Mouse (Mus musculus) lung, embryonic 16.5 days (tissue): ENCODE measurements at regions not wholly inside any gene's neighbourhood (a gene's known extent, or its start where the extent isn't known, plus 50 kb on each side); places are given as distances from the start of the nearest gene placed in this dataset.

Experiments
- ATAC-seq: fragments of 200-750 bp; cut with Nextera tagmentation; 2 replicates; pipeline ENCODE4 v1.8.0; 2017; ENCODE audit warnings: low read depth, mild to moderate bottlenecking, moderate library complexity
- H3K27ac ChIP-seq: fragments of 300-500 bp; sonication (generic); 2 replicates; pipeline ENCODE4 v1.5.1; 2014; ENCODE audit warnings: mild to moderate bottlenecking, control low read depth, low read length
- H3K27me3 ChIP-seq: fragments of 300-500 bp; sonication (generic); 2 replicates; pipeline ENCODE4 v1.6.1; 2014; ENCODE audit warnings: low read depth, low read length, mixed read lengths; ENCODE audit not compliant: control insufficient read depth, insufficient read depth
- H3K36me3 ChIP-seq: fragments of 300-500 bp; sonication (generic); 2 replicates; pipeline ENCODE4 v1.6.1; 2014; ENCODE audit warnings: low read length; ENCODE audit not compliant: control insufficient read depth, insufficient read depth
- H3K4me1 ChIP-seq: fragments of 300-500 bp; sonication (generic); replicated peaks from 2 replicates; pipeline ENCODE4 v1.6.1; 2014; ENCODE audit warnings: low read length, mixed read lengths; ENCODE audit not compliant: control insufficient read depth, insufficient read depth
- H3K4me2 ChIP-seq: fragments of 300-500 bp; sonication (generic); 2 replicates; pipeline ENCODE4 v1.6.1; 2014; ENCODE audit warnings: low read depth, low read length, control low read depth
- H3K4me3 ChIP-seq: fragments of 300-500 bp; sonication (generic); 2 replicates; pipeline ENCODE4 v1.5.1; 2014; ENCODE audit warnings: mild to moderate bottlenecking, low read length, control low read depth
- H3K9ac ChIP-seq: fragments of 300-500 bp; sonication (generic); 2 replicates; pipeline ENCODE4 v1.6.1; 2014; ENCODE audit warnings: low read length, control low read depth
- H3K9me3 ChIP-seq: fragments of 300-500 bp; sonication (generic); 2 replicates; pipeline ENCODE4 v1.6.1; 2016; ENCODE audit warnings: low read length; ENCODE audit not compliant: control insufficient read depth
- WGBS: fragments of 180-500 bp; shearing (Covaris S2); extraction: QIAGEN DNeasy Blood & Tissue Kit; methylation state at CpG from one replicate; pipeline ENCODE4 v1.1.7; 2014; 5-methylcytosine and 5-hydroxymethylcytosine counted together

GRCm38 (mm10) chr6:107629376-107629775, 99.8 kb downstream of the Lrrn1 start:
- Histone ChIP-seq H3K36me3 (no peaks in the 10 kb centered on the region), H3K4me1 (no peaks in the 10 kb centered on the region), H3K27ac (no peak overlapping the region), H3K9me3 (no peaks in the 10 kb centered on the region), H3K4me2 (no peak overlapping the region), H3K9ac (no peak overlapping the region), H3K4me3 (no peak overlapping the region), H3K27me3 (no peaks in the 10 kb centered on the region)
- WGBS = 86% methylated on average over 1 of the region's 1 CpGs
- no peak for ATAC-seq

DNA sequence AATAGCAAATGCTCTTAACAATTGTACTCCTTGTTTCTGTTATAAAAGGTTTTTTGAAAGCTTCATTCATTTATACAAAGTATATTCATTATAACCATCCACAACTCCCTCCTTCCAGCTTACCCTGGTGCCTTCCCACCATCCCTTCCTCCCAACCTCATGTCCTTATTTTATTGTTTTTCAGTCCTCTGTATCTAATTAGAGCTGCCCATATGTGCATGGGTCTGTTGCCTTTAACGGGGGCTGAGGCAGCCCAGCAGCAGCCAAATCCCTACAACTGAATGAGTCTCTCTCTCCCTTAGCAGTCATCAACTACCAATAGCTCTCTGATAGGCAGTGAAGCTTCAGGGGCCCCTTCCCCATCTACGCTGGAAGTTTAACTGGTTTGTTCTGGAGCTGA, 116.2 kb downstream of the Lrrn1 start:
- Histone ChIP-seq H3K27ac (no peak overlapping the region), H3K4me3 (no peak overlapping the region), H3K36me3 (no peaks in the 10 kb centered on the region), H3K9me3 (no peaks in the 10 kb centered on the region), H3K9ac (no peak overlapping the region), H3K27me3 (no peaks in the 10 kb centered on the region), H3K4me2 (no peak overlapping the region), H3K4me1 (no peaks in the 10 kb centered on the region)
- WGBS = 82% methylated on average over 2 of the region's 2 CpGs
- ATAC-seq = no peak

- no peak overlapping the region for H3K4me2 ChIP-seq
- H3K9ac ChIP-seq = no peak overlapping the region
- H3K27ac ChIP-seq = no peak overlapping the region
- H3K36me3 ChIP-seq = no peaks in the 10 kb centered on the region
- no peaks in the 10 kb centered on the region for H3K9me3 ChIP-seq
- no peak overlapping the region for H3K4me3 ChIP-seq
- ATAC-seq = no peak
- H3K27me3 ChIP-seq = no peaks in the 10 kb centered on the region
- no peaks in the 10 kb centered on the region for H3K4me1 ChIP-seq
Measured at GRCm38 (mm10) chr6:107653840-107654523, 124.4 kb downstream of the Lrrn1 start.

GRCm38 (mm10) chr6:107657805-107658204, 128.2 kb downstream of the Lrrn1 start:
- Histone ChIP-seq H3K27ac (no peak overlapping the region), H3K9me3 (no peaks in the 10 kb centered on the region)

DNA sequence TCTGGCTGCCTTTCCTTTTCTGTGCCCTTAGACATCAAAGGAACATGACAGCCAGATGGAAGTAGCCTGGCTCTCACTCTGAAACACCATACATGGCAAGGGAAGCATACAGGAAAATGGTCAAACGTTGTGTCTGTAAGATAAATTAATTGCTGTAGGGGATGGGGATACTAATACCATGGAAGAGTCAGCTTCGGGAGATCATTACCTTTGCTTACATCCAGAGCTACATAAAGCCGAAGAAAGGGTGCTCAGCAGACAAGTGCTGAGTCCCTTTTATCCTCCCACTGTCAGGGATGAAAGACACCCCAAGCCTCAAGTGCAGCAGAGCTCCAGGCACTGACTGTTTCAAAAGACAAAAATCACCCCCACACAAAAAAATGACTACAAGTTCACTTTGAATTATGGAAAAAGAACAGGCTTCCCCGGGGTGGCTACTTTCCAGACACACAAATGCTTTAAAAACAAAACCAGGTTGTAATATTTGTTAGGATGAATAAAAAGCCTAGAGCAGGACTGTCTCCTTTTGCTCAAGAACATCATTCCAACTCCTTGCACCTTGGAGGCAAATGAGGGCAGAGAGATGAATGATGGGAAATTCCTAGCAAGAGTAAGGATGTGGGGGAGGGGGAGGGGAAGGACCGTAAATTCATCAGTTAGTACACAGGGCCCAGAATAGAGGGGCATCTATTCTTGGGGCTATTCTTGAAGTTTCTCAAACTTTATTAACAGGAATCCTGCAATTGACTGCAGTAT, 131.6 kb downstream of the Lrrn1 start:
- Histone ChIP-seq H3K27ac (no peak overlapping the region), H3K4me3 (no peak overlapping the region), H3K9ac (no peak overlapping the region), H3K27me3 (no peaks in the 10 kb centered on the region), H3K4me2 (no peak overlapping the region), H3K9me3 (no peaks in the 10 kb centered on the region), H3K36me3 (no peaks in the 10 kb centered on the region), H3K4me1 (no peaks in the 10 kb centered on the region)
- no peak for ATAC-seq
- WGBS = 50% methylated on average over 5 of the region's 5 CpGs

More at GRCm38 (mm10) chr6:107657805-107658204, 128.2 kb downstream of the Lrrn1 start:
- Histone ChIP-seq H3K4me2 (no peak overlapping the region), H3K4me1 (no peaks in the 10 kb centered on the region), H3K4me3 (no peak overlapping the region), H3K36me3 (no peaks in the 10 kb centered on the region), H3K27me3 (no peaks in the 10 kb centered on the region), H3K9ac (no peak overlapping the region)
- ATAC-seq = no peak
- 82% methylated on average over 2 of the region's 2 CpGs for whole genome bisulfite sequencing

- Histone ChIP-seq H3K9me3 (no peaks in the 10 kb centered on the region), H3K36me3 (no peaks in the 10 kb centered on the region), H3K27ac (no peak overlapping the region), H3K27me3 (no peaks in the 10 kb centered on the region), H3K4me1 (no peaks in the 10 kb centered on the region), H3K4me2 (no peak overlapping the region), H3K4me3 (no peak overlapping the region), H3K9ac (no peak overlapping the region)
- 76% methylated on average over 4 of the region's 4 CpGs for WGBS
- no peak for ATAC-seq
Measured at GRCm38 (mm10) chr6:107699298-107699697, 169.7 kb downstream of the Lrrn1 start.

GRCm38 (mm10) chr6:107708185-107708584, 178.6 kb downstream of the Lrrn1 start:
- Histone ChIP-seq H3K4me3 (no peak overlapping the region), H3K9me3 (no peaks in the 10 kb centered on the region), H3K9ac (no peak overlapping the region), H3K4me2 (no peak overlapping the region), H3K4me1 (no peaks in the 10 kb centered on the region), H3K27me3 (no peaks in the 10 kb centered on the region), H3K27ac (no peak overlapping the region), H3K36me3 (no peaks in the 10 kb centered on the region)
- WGBS = 63% methylated on average over 2 of the region's 2 CpGs
- ATAC-seq = no peak

DNA sequence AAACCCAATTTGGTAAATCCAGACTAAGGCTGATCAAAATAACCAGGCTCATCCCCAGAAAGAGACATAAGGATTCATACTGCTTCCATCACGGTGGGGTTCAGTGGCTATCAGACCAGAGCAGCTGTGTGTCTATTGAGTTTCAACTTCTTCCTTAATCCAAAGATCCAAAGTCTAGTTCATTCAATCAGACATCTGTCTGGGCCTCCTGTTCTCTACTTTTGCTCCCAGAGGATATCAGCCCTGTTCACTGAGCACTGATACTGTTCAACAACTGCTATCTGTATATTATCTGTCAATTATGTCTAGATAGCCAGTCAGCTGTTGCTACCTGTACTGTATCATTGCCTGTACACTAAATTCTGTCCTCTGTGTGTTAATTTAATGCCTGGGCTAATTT, 179.0 kb downstream of the Lrrn1 start:
- Histone ChIP-seq H3K9ac (no peak overlapping the region), H3K4me3 (no peak overlapping the region), H3K27me3 (no peaks in the 10 kb centered on the region), H3K9me3 (no peaks in the 10 kb centered on the region), H3K27ac (no peak overlapping the region), H3K4me2 (no peak overlapping the region), H3K4me1 (no peaks in the 10 kb centered on the region), H3K36me3 (no peaks in the 10 kb centered on the region)
- WGBS = 97% methylated on average over 1 of the region's 1 CpGs
- no peak for ATAC-seq

DNA sequence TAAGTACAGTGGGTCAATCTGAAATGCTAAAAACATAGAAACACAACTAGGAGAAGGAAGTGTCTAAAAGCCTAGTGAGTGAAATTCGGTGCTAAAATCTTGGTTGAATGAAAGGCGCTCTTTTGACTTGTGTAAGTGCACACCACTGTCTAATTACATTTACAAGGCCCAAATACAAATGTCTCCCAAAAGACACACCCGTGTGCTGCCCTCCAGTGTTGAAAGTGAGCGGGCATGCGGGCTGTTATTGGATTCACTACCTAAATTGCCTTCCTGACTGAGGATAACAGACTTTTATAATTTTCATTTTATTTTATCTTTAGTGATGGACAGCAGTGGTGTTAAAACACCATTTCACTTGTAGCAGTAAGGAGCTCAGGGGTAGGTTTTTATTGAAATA, 180.8 kb downstream of the Lrrn1 start:
- no peak overlapping the region for H3K4me3 ChIP-seq
- no peaks in the 10 kb centered on the region for H3K9me3 ChIP-seq
- H3K27ac ChIP-seq = no peak overlapping the region
- WGBS = 82% methylated on average over 5 of the region's 5 CpGs
- H3K27me3 ChIP-seq = no peaks in the 10 kb centered on the region
- H3K36me3 ChIP-seq = no peaks in the 10 kb centered on the region
- no peak overlapping the region for H3K9ac ChIP-seq
- H3K4me1 ChIP-seq = no peaks in the 10 kb centered on the region
- H3K4me2 ChIP-seq = no peak overlapping the region
- no peak for ATAC-seq
